Mouse (Mus musculus): ENCODE measurements at regions not wholly inside any gene's neighbourhood (a gene's known extent, or its start where the extent isn't known, plus 50 kb on each side); places are given as distances from the start of the nearest gene placed in this dataset.

GRCm38 (mm10) chr6:109125447-109125846, 297.0 kb downstream of the Edem1 start:
- TF ChIP-seq POLR2A (IDR thresholded peaks at IDR 0.05; ENCODE audit: control insufficient read depth, low read depth, low read length), result no peak
- no peak for TF ChIP-seq CTCF (IDR thresholded peaks at IDR 0.05; ENCODE audit: control insufficient read depth, insufficient read depth, insufficient replicate concordance, low read depth, low read length)
- Histone ChIP-seq H3K27ac (ENCODE audit: control insufficient read depth, insufficient read depth, low read depth, low read length) (no peak overlapping the region), H3K36me3 (ENCODE audit: control insufficient read depth, insufficient read depth, low read length) (no peaks in the 10 kb centered on the region), H3K4me3 (ENCODE audit: control insufficient read depth, low read depth, low read length) (no peak overlapping the region), H3K4me1 (ENCODE audit: control insufficient read depth, insufficient read depth, low read length) (no peaks in the 10 kb centered on the region), H3K27me3 (ENCODE audit: control insufficient read depth, insufficient read depth, low read length) (no peaks in the 10 kb centered on the region)

GRCm38 (mm10) chr6:109127203-109127602, 298.8 kb downstream of the Edem1 start:
- TF ChIP-seq CTCF (IDR thresholded peaks at IDR 0.05; ENCODE audit: control insufficient read depth, insufficient read depth, insufficient replicate concordance, low read depth, low read length) (no peak), POLR2A (IDR thresholded peaks at IDR 0.05; ENCODE audit: control insufficient read depth, low read depth, low read length) (no peak)
- Histone ChIP-seq H3K4me1 (ENCODE audit: control insufficient read depth, insufficient read depth, low read length) (no peaks in the 10 kb centered on the region), H3K27ac (ENCODE audit: control insufficient read depth, insufficient read depth, low read depth, low read length) (no peak overlapping the region), H3K27me3 (ENCODE audit: control insufficient read depth, insufficient read depth, low read length) (no peaks in the 10 kb centered on the region), H3K4me3 (ENCODE audit: control insufficient read depth, low read depth, low read length) (no peak overlapping the region), H3K36me3 (ENCODE audit: control insufficient read depth, insufficient read depth, low read length) (no peaks in the 10 kb centered on the region)

- no peak overlapping the region for H3K4me3 ChIP-seq (ENCODE audit: control insufficient read depth, low read depth, low read length)
- no peaks in the 10 kb centered on the region for H3K36me3 ChIP-seq (ENCODE audit: control insufficient read depth, insufficient read depth, low read length)
- TF ChIP-seq CTCF (IDR thresholded peaks at IDR 0.05; ENCODE audit: control insufficient read depth, insufficient read depth, insufficient replicate concordance, low read depth, low read length) (no peak), POLR2A (IDR thresholded peaks at IDR 0.05; ENCODE audit: control insufficient read depth, low read depth, low read length) (no peak)
- no peaks in the 10 kb centered on the region for H3K4me1 ChIP-seq (ENCODE audit: control insufficient read depth, insufficient read depth, low read length)
- no peak overlapping the region for H3K27ac ChIP-seq (ENCODE audit: control insufficient read depth, insufficient read depth, low read depth, low read length)
- H3K27me3 ChIP-seq (ENCODE audit: control insufficient read depth, insufficient read depth, low read length), result no peaks in the 10 kb centered on the region
Measured at GRCm38 (mm10) chr6:109146111-109146510, 317.7 kb downstream of the Edem1 start.

GRCm38 (mm10) chr6:109149043-109149442, 320.6 kb downstream of the Edem1 start:
- TF ChIP-seq POLR2A (IDR thresholded peaks at IDR 0.05; ENCODE audit: control insufficient read depth, low read depth, low read length) (no peak), CTCF (IDR thresholded peaks at IDR 0.05; ENCODE audit: control insufficient read depth, insufficient read depth, insufficient replicate concordance, low read depth, low read length) (no peak)
- no peaks in the 10 kb centered on the region for H3K36me3 ChIP-seq (ENCODE audit: control insufficient read depth, insufficient read depth, low read length)
- H3K27me3 ChIP-seq (ENCODE audit: control insufficient read depth, insufficient read depth, low read length), result no peaks in the 10 kb centered on the region
- H3K27ac ChIP-seq (ENCODE audit: control insufficient read depth, insufficient read depth, low read depth, low read length), result no peak overlapping the region
- no peak overlapping the region for H3K4me3 ChIP-seq (ENCODE audit: control insufficient read depth, low read depth, low read length)
- no peaks in the 10 kb centered on the region for H3K4me1 ChIP-seq (ENCODE audit: control insufficient read depth, insufficient read depth, low read length)

GRCm38 (mm10) chr6:109150023-109150911, 321.8 kb downstream of the Edem1 start:
- TF ChIP-seq CTCF (IDR thresholded peaks at IDR 0.05; ENCODE audit: control insufficient read depth, insufficient read depth, insufficient replicate concordance, low read depth, low read length), result peak; percentile 51; the same call in 1 of the 2 replicates
- TF ChIP-seq POLR2A (IDR thresholded peaks at IDR 0.05; ENCODE audit: control insufficient read depth, low read depth, low read length), result no peak
- H3K4me3 ChIP-seq (ENCODE audit: control insufficient read depth, low read depth, low read length), result no peak overlapping the region
- H3K36me3 ChIP-seq (ENCODE audit: control insufficient read depth, insufficient read depth, low read length), result no peaks in the 10 kb centered on the region
- H3K4me1 ChIP-seq (ENCODE audit: control insufficient read depth, insufficient read depth, low read length), result no peaks in the 10 kb centered on the region
- H3K27me3 ChIP-seq (ENCODE audit: control insufficient read depth, insufficient read depth, low read length), result no peaks in the 10 kb centered on the region
- H3K27ac ChIP-seq (ENCODE audit: control insufficient read depth, insufficient read depth, low read depth, low read length), result no peak overlapping the region

- H3K4me1 ChIP-seq (ENCODE audit: control insufficient read depth, insufficient read depth, low read length), result no peaks in the 10 kb centered on the region
- H3K4me3 ChIP-seq (ENCODE audit: control insufficient read depth, low read depth, low read length), result no peak overlapping the region
- no peaks in the 10 kb centered on the region for H3K36me3 ChIP-seq (ENCODE audit: control insufficient read depth, insufficient read depth, low read length)
- no peak overlapping the region for H3K27ac ChIP-seq (ENCODE audit: control insufficient read depth, insufficient read depth, low read depth, low read length)
- no peak for TF ChIP-seq POLR2A (IDR thresholded peaks at IDR 0.05; ENCODE audit: control insufficient read depth, low read depth, low read length)
- no peak for TF ChIP-seq CTCF (IDR thresholded peaks at IDR 0.05; ENCODE audit: control insufficient read depth, insufficient read depth, insufficient replicate concordance, low read depth, low read length)
- H3K27me3 ChIP-seq (ENCODE audit: control insufficient read depth, insufficient read depth, low read length), result no peaks in the 10 kb centered on the region
Measured at GRCm38 (mm10) chr6:109150912-109151256, 322.4 kb downstream of the Edem1 start.

GRCm38 (mm10) chr6:109153624-109154023, 325.2 kb downstream of the Edem1 start:
- H3K27me3 ChIP-seq (ENCODE audit: control insufficient read depth, insufficient read depth, low read length), result no peaks in the 10 kb centered on the region
- H3K36me3 ChIP-seq (ENCODE audit: control insufficient read depth, insufficient read depth, low read length), result no peaks in the 10 kb centered on the region
- no peak overlapping the region for H3K4me3 ChIP-seq (ENCODE audit: control insufficient read depth, low read depth, low read length)
- TF ChIP-seq CTCF (IDR thresholded peaks at IDR 0.05; ENCODE audit: control insufficient read depth, insufficient read depth, insufficient replicate concordance, low read depth, low read length), result no peak
- no peak for TF ChIP-seq POLR2A (IDR thresholded peaks at IDR 0.05; ENCODE audit: control insufficient read depth, low read depth, low read length)
- H3K4me1 ChIP-seq (ENCODE audit: control insufficient read depth, insufficient read depth, low read length), result no peaks in the 10 kb centered on the region
- no peak overlapping the region for H3K27ac ChIP-seq (ENCODE audit: control insufficient read depth, insufficient read depth, low read depth, low read length)
